Mouse (Mus musculus) small intestine, adult 2 months (tissue): ENCODE results near the gene Pcdh15. TPM values are rescaled to one million over a fixed set of nuclear protein-coding genes. Genes with fewer than 3 reads are reported as not detected.

Experiments
- H3K27ac ChIP-seq: fragments of 200-500 bp; 2 replicates; pipeline ENCODE4 v1.5.1; 2012; ENCODE audit warnings: low read depth, low read length, control low read depth, inconsistent platforms; ENCODE audit not compliant: insufficient read depth
- H3K27me3 ChIP-seq: fragments of 200-500 bp; 2 replicates; pipeline ENCODE4 v1.6.1; 2012; ENCODE audit warnings: mild to moderate bottlenecking, moderate library complexity, low read length, inconsistent platforms; ENCODE audit not compliant: control insufficient read depth, insufficient read depth
- H3K36me3 ChIP-seq: fragments of 200-500 bp; 2 replicates; pipeline ENCODE4 v1.6.1; 2012; ENCODE audit warnings: mild to moderate bottlenecking, low read length, control low read depth, inconsistent platforms; ENCODE audit not compliant: control insufficient read depth, insufficient read depth
- H3K4me1 ChIP-seq: fragments of 200-500 bp; 2 replicates; pipeline ENCODE4 v1.6.1; 2012; ENCODE audit warnings: low read length, inconsistent platforms, mixed read lengths; ENCODE audit not compliant: control insufficient read depth, insufficient read depth, insufficient read length
- H3K4me3 ChIP-seq: fragments of 200-500 bp; 2 replicates; pipeline ENCODE4 v1.5.1; 2012; ENCODE audit warnings: low read depth, mild to moderate bottlenecking, control low read depth, inconsistent platforms, low read length, moderate library complexity
- CTCF ChIP-seq: fragments of 200-500 bp; IDR thresholded peaks from 2 replicates; pipeline ENCODE4 v1.5.1; 2012; ENCODE audit warnings: low read depth, mild to moderate bottlenecking, control low read depth, inconsistent platforms, low read length, moderate library complexity, mixed read lengths; ENCODE audit not compliant: insufficient replicate concordance, insufficient read length; ENCODE audit errors: extremely low read depth
- POLR2A ChIP-seq: fragments of 200-500 bp; IDR thresholded peaks from 2 replicates; pipeline ENCODE4 v1.6.1; 2012; ENCODE audit warnings: low read depth, mild to moderate bottlenecking, control low read depth, inconsistent platforms, low read length, moderate library complexity
- WGBS: fragments of 180-500 bp; shearing (Covaris S2); methylation state at CpG from one replicate; pipeline ENCODE4 v1.1.7; 2018; 5-methylcytosine and 5-hydroxymethylcytosine counted together
- polyA plus RNA-seq: library from polyadenylated mRNA; depleted of rRNA; stranded (reverse); fragments of >200 nt; gene quantifications from 2 replicates; pipeline ENCODE4 v1.2.3, GENCODE M21; 2012

The Pcdh15 gene
- polyA plus RNA-seq, 1 experiment = 0.16 TPM

GRCm38 (mm10) chr10:74114107-74114506 is 1015.0 kb downstream of the Pcdh15 start:
- Histone ChIP-seq H3K4me1 (no peaks in the 10 kb centered on the region), H3K27ac (no peak overlapping the region), H3K27me3 (no peaks in the 10 kb centered on the region), H3K4me3 (no peak overlapping the region), H3K36me3 (no peaks in the 10 kb centered on the region)
- 64% methylated on average over 1 of the region's 1 CpGs for WGBS
- TF ChIP-seq POLR2A (no peak), CTCF (no peak)

GRCm38 (mm10) chr10:74116817-74117216 is 1017.7 kb downstream of the Pcdh15 start:
- Histone ChIP-seq H3K27me3 (no peaks in the 10 kb centered on the region), H3K4me1 (no peaks in the 10 kb centered on the region), H3K27ac (no peak overlapping the region), H3K36me3 (no peaks in the 10 kb centered on the region), H3K4me3 (no peak overlapping the region)
- WGBS = 21% methylated on average over 1 of the region's 1 CpGs
- TF ChIP-seq POLR2A (no peak), CTCF (no peak)

GRCm38 (mm10) chr10:74123421-74123820 is 1024.3 kb downstream of the Pcdh15 start:
- H3K4me3 ChIP-seq = no peak overlapping the region
- WGBS = 85% methylated on average over 4 of the region's 4 CpGs
- no peak for TF ChIP-seq CTCF
- no peak for TF ChIP-seq POLR2A
- no peaks in the 10 kb centered on the region for H3K4me1 ChIP-seq
- no peaks in the 10 kb centered on the region for H3K36me3 ChIP-seq
- H3K27ac ChIP-seq = no peak overlapping the region
- H3K27me3 ChIP-seq = no peaks in the 10 kb centered on the region

- Histone ChIP-seq H3K4me1 (no peaks in the 10 kb centered on the region), H3K36me3 (no peaks in the 10 kb centered on the region), H3K27ac (no peak overlapping the region), H3K27me3 (no peaks in the 10 kb centered on the region), H3K4me3 (no peak overlapping the region)
- TF ChIP-seq POLR2A (no peak), CTCF (no peak)
- 63% methylated on average over 3 of the region's 3 CpGs for WGBS
These were observed 1030.0 kb downstream of the Pcdh15 start for GRCm38 (mm10) chr10:74129192-74129591.

- H3K4me1 ChIP-seq = no peaks in the 10 kb centered on the region
- no peaks in the 10 kb centered on the region for H3K36me3 ChIP-seq
- H3K4me3 ChIP-seq = no peak overlapping the region
- H3K27ac ChIP-seq = no peak overlapping the region
- no peaks in the 10 kb centered on the region for H3K27me3 ChIP-seq
- TF ChIP-seq CTCF (no peak), POLR2A (no peak)
These were observed 1030.5 kb downstream of the Pcdh15 start for GRCm38 (mm10) chr10:74129665-74130064.

GRCm38 (mm10) chr10:74130805-74131204 is 1031.7 kb downstream of the Pcdh15 start:
- Histone ChIP-seq H3K27me3 (no peaks in the 10 kb centered on the region), H3K36me3 (no peaks in the 10 kb centered on the region), H3K27ac (no peak overlapping the region), H3K4me3 (no peak overlapping the region), H3K4me1 (no peaks in the 10 kb centered on the region)
- TF ChIP-seq CTCF = no peak
- no peak for TF ChIP-seq POLR2A
- WGBS = 84% methylated on average over 3 of the region's 3 CpGs

GRCm38 (mm10) chr10:74147966-74148365 is 1048.8 kb downstream of the Pcdh15 start:
- Histone ChIP-seq H3K36me3 (no peaks in the 10 kb centered on the region), H3K27ac (no peak overlapping the region), H3K4me1 (no peaks in the 10 kb centered on the region), H3K4me3 (no peak overlapping the region), H3K27me3 (no peaks in the 10 kb centered on the region)
- no peak for TF ChIP-seq POLR2A

GRCm38 (mm10) chr10:74181921-74182320 is 1082.8 kb downstream of the Pcdh15 start:
- no peaks in the 10 kb centered on the region for H3K4me1 ChIP-seq
- no peak for TF ChIP-seq POLR2A
- TF ChIP-seq CTCF = no peak
- WGBS = 56% methylated on average over 3 of the region's 3 CpGs
- H3K27me3 ChIP-seq = no peaks in the 10 kb centered on the region
- H3K36me3 ChIP-seq = no peaks in the 10 kb centered on the region
- H3K4me3 ChIP-seq = no peak overlapping the region
- no peak overlapping the region for H3K27ac ChIP-seq
